In the genomic region with DNA sequence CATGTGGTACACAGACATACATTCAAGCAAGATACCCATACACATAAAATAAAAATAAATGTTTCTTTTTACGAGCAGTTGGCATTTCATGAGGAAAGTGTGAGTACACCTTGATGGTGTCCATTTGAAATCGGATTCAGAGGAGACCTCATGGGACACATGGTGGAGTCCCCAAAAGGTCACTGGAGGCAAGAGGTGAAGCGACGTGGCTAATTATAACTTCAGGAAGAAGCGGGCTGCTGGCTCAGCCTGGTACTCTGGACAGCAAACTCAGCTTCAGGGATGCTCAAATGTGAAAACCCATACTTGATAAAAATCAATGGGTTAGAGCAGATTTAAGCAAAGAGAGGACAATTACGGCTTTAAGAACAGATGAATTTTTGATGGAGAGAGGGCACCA, we compare ENCODE assay signal across 7 mouse cellular contexts. TPM values are rescaled to one million over a fixed set of nuclear protein-coding genes. Genes with fewer than 3 reads are reported as not detected.
A peak's percentile ranks its signal among the peaks of the same experiment; 100 is the strongest.
DNase-seq lines count a peak whose midpoint lies in the region; ATAC-seq and TF ChIP-seq lines count a peak whose summit lies in the region.

No protein-coding gene starts in this region.

- H3K9ac ChIP-seq in forebrain, postnatal 0 days = peak overlapping the region; percentile 40; the same call in 1 of the 2 replicates
- no peak overlapping the region for H3K9ac ChIP-seq in limb, embryonic 13.5 days
- H3K9ac ChIP-seq in neural tube, embryonic 14.5 days (replicated peaks; ENCODE audit: low read depth, low read length) = no peak overlapping the region

- peak overlapping the region; percentile 37 for H3K27ac ChIP-seq in left cerebral cortex, adult 2 months
- H3K27ac ChIP-seq in forebrain, postnatal 0 days (ENCODE audit: low read depth, low read length) = 0 out of 2 replicates have a peak overlapping the region, but pooled peaks have one; percentile 1
- no peak overlapping the region for H3K27ac ChIP-seq in limb, embryonic 13.5 days
- H3K27ac ChIP-seq in neural tube, embryonic 14.5 days (ENCODE audit: low read depth, low read length) = peak overlapping the region; percentile 66; the same call in 1 of the 2 replicates

- peaks cover 20% of the 10 kb centered on the region for H3K4me1 ChIP-seq in forebrain, postnatal 0 days (ENCODE audit: insufficient read depth)
- H3K4me1 ChIP-seq in limb, embryonic 13.5 days = peaks cover 31% of the 10 kb centered on the region
- H3K4me1 ChIP-seq in neural tube, embryonic 14.5 days (ENCODE audit: control insufficient read depth, insufficient read depth, low read length) = peaks cover 19% of the 10 kb centered on the region

- WGBS in forebrain, postnatal 0 days = 75% methylated on average over 6 of the region's 6 CpGs
- 77% methylated on average over 6 of the region's 6 CpGs for WGBS in limb, embryonic 13.5 days
- WGBS in neural tube, embryonic 14.5 days = 75% methylated on average over 6 of the region's 6 CpGs

- H3K27me3 ChIP-seq in forebrain, postnatal 0 days (ENCODE audit: insufficient read depth, low read length) = no peaks in the 10 kb centered on the region
- H3K27me3 ChIP-seq in limb, embryonic 13.5 days = no peaks in the 10 kb centered on the region
- no peaks in the 10 kb centered on the region for H3K27me3 ChIP-seq in neural tube, embryonic 14.5 days (ENCODE audit: control insufficient read depth, insufficient read depth, low read length)

- peak overlapping the region; percentile 51 for H3K4me2 ChIP-seq in forebrain, postnatal 0 days (ENCODE audit: low read depth)
- H3K4me2 ChIP-seq in limb, embryonic 13.5 days (replicated peaks) = peak overlapping the region; percentile 61
- H3K4me2 ChIP-seq in neural tube, embryonic 14.5 days (ENCODE audit: low read depth, low read length) = peak overlapping the region; percentile 46

- intact Hi-C loops in left cerebral cortex, adult 2 months (cut with DNase I) = no loop called here
- intact Hi-C loops in left cerebral cortex, postnatal 14 days (cut with DNase I) = no loop called here

- no peaks in the 10 kb centered on the region for H3K36me3 ChIP-seq in forebrain, postnatal 0 days (ENCODE audit: insufficient read depth)
- peaks cover 7% of the 10 kb centered on the region for H3K36me3 ChIP-seq in limb, embryonic 13.5 days
- no peaks in the 10 kb centered on the region for H3K36me3 ChIP-seq in neural tube, embryonic 14.5 days (ENCODE audit: control insufficient read depth, insufficient read depth, low read length)

- no peaks in the 10 kb centered on the region for H3K9me3 ChIP-seq in forebrain, postnatal 0 days (ENCODE audit: low read length)
- no peaks in the 10 kb centered on the region for H3K9me3 ChIP-seq in limb, embryonic 13.5 days
- no peaks in the 10 kb centered on the region for H3K9me3 ChIP-seq in neural tube, embryonic 14.5 days (ENCODE audit: control insufficient read depth, low read length)

- DNase-seq in left cerebral cortex, adult 2 months (ENCODE audit: extremely low spot score in 1 of 2, low spot score in 2 of 2) = no peak
- DNase-seq in left cerebral cortex, postnatal 14 days (ENCODE audit: low spot score in 2 of 2) = no peak
- no peak for DNase-seq in forebrain, postnatal 0 days
- DNase-seq in right cerebral cortex, postnatal 4 days = no peak
- DNase-seq in layer of hippocampus, adult 8-10 months (ENCODE audit: low spot score in 2 of 2) = no peak

- TF ChIP-seq CTCF in left cerebral cortex, adult 2 months (IDR thresholded peaks at IDR 0.05) = no peak
- no peak for TF ChIP-seq CTCF in forebrain, postnatal 0 days (IDR thresholded peaks at IDR 0.05; ENCODE audit: low read depth)

- no peak overlapping the region; the same call in 1 of the 2 replicates for H3K4me3 ChIP-seq in left cerebral cortex, adult 2 months
- no peak overlapping the region for H3K4me3 ChIP-seq in forebrain, postnatal 0 days (ENCODE audit: low read depth, low read length)
- no peak overlapping the region for H3K4me3 ChIP-seq in limb, embryonic 13.5 days
- no peak overlapping the region for H3K4me3 ChIP-seq in neural tube, embryonic 14.5 days (ENCODE audit: low read depth, low read length)

- no peak for ATAC-seq in forebrain, postnatal 0 days
- ATAC-seq in limb, embryonic 13.5 days (ENCODE audit: low FRiP score, low read depth) = no peak
- ATAC-seq in neural tube, embryonic 14.5 days (ENCODE audit: low read depth) = no peak

RNA-seq across cellular contexts. Expression of a gene that starts 20.5 kb away (rescaled TPM):
- total RNA-seq in left cerebral cortex, adult 2 months (2021) = 10 to 100 TPM; 11.6 to 16.0 TPM
- total RNA-seq in left cerebral cortex, postnatal 14 days (2021) = 10 to 100 TPM; 11.4 to 14.2 TPM
- total RNA-seq in forebrain, postnatal 0 days (2014; rRNA removed) = 6.5 and 8.4 TPM in 2 replicates
- 1.7 and 3.1 TPM in 2 replicates for polyA plus RNA-seq in forebrain, postnatal 0 days (2015; fragmentation: Nextera tagmentation; extraction: Ambion mirVana)
- polyA plus RNA-seq in limb, embryonic 13.5 days (2015; fragmentation: Nextera tagmentation; extraction: Ambion mirVana) = 11.1 and 11.2 TPM in 2 replicates
- polyA plus RNA-seq in neural tube, embryonic 14.5 days (2014; fragmentation: Nextera tagmentation; extraction: Ambion mirVana) = 2.0 and 3.3 TPM in 2 replicates
- total RNA-seq in layer of hippocampus, adult 8-10 months (2022) = 10 to 100 TPM; 11.9 to 14.4 (median 14.1) TPM

RNA-seq across cellular contexts. Expression of a gene that starts 33.5 kb away (rescaled TPM):
- total RNA-seq in left cerebral cortex, adult 2 months (2021) = 10 to 100 TPM; 15.2 to 17.5 TPM
- total RNA-seq in left cerebral cortex, postnatal 14 days (2021) = 10 to 100 TPM; 17.7 to 19.6 TPM
- total RNA-seq in forebrain, postnatal 0 days (2014; rRNA removed) = 7.1 and 7.3 TPM in 2 replicates
- polyA plus RNA-seq in forebrain, postnatal 0 days (2015; fragmentation: Nextera tagmentation; extraction: Ambion mirVana) = 5.8 and 6.2 TPM in 2 replicates
- 18.1 and 22.3 TPM in 2 replicates for polyA plus RNA-seq in limb, embryonic 13.5 days (2015; fragmentation: Nextera tagmentation; extraction: Ambion mirVana)
- 5.9 and 9.4 TPM in 2 replicates for polyA plus RNA-seq in neural tube, embryonic 14.5 days (2014; fragmentation: Nextera tagmentation; extraction: Ambion mirVana)
- total RNA-seq in layer of hippocampus, adult 8-10 months (2022) = 10 to 100 TPM; 19.4 to 41.1 (median 33.3) TPM
